Mouse (Mus musculus): ENCODE measurements around the gene Sirt7. TPM values are rescaled to one million over a fixed set of nuclear protein-coding genes. Genes with fewer than 3 reads are reported as not detected.

The Sirt7 gene
- 11.3 and 14.0 TPM in 2 replicates for polyA plus RNA-seq (2015; fragmentation: Nextera tagmentation; extraction: Ambion mirVana)

DNA sequence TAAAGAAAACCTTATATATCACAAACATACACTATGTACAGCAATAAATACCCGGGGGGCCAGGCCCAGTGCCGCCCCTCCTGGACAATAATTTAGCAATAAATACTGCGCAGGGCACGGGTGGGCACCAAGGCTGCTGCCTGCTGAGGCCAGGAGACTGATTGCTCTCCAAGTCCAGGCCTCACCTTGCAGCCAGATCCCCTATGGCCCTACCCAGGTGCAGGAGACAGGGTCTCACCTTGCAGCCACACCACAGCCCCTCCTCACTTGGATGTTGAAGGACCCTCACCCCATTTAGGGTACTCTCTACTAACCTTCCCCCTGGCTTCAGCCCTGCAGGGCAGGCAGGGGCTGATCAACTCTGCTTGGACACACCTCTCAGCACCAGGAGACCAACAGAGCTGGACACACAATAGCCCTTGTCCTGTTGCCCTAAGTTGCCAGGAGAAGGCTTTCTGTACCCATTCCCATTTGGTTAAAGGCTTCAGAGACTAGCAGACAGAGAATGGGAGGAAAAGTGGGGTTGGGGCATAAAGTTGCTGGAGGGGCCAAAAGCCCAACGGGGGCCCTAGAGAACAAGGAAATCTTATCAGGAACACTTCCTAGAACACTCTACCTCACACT lies at the start of gene Sirt7:
Sirt7 (minus strand) TSS at position 89 of the 624 bp plus-strand sequence.

GRCm38 (mm10) chr11:120672687-120673593 lies 47.9 kb upstream of the Sirt7 start, which contains the start of gene Aspscr1:
Aspscr1 (plus strand) TSS chr11:120672973.

DNA sequence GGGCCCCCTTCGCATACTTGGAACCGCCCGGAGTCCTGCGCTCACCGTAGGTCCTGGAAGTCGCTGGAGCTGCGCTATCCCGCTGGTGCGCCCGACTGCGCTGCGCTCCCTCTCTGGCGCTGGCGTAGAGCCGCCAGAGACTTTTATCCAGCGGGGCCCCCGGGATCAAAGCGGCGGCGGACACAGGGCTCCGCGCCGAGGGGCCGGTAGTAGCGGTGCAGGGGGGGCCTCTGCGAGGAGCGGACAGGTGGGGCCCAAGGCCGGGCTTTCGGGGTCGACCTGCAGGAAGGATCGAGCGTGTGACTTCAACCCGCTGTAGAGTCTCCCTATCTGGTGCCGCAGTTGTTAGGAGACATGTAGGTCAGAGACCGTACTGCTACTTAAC lies 36.0 kb upstream of the Sirt7 start, which contains the start of gene Notum:
Notum (minus strand) TSS at position 100 of the 385 bp plus-strand sequence.

GRCm38 (mm10) chr11:120648001-120648476 lies 23.0 kb upstream of the Sirt7 start, which contains the start of gene Myadml2:
Myadml2 (minus strand) TSS chr11:120648158.

DNA sequence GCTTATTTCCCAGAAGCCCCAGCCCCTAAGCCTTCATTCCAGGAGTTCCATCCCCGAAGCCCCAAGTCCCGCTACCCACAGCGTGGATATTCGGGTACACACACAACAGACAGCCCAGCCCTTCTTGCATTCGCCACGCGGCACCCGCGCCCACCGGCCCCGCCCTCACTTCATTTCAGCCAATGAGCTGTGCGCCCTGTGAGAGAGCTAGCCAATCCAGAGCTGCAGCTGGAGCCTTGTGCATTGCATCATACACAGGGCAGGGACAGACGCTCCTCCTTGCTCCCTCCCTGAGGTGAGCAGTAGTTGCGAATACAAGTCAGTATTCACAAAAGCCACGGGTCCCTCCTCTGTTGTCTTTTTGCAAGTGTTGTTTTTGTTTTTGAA lies 18.6 kb upstream of the Sirt7 start, which contains the start of gene Pycr1:
Pycr1 (minus strand) TSS at position 169 of the 387 bp plus-strand sequence.

GRCm38 (mm10) chr11:120633520-120634343 lies 8.7 kb upstream of the Sirt7 start, which contains the start of gene Mafg:
Mafg (minus strand) TSS chr11:120633600.

GRCm38 (mm10) chr11:120617519-120618112 lies 7.4 kb downstream of the Sirt7 start, which contains the start of gene Pcyt2:
Pcyt2 (minus strand) TSS chr11:120617936.

DNA sequence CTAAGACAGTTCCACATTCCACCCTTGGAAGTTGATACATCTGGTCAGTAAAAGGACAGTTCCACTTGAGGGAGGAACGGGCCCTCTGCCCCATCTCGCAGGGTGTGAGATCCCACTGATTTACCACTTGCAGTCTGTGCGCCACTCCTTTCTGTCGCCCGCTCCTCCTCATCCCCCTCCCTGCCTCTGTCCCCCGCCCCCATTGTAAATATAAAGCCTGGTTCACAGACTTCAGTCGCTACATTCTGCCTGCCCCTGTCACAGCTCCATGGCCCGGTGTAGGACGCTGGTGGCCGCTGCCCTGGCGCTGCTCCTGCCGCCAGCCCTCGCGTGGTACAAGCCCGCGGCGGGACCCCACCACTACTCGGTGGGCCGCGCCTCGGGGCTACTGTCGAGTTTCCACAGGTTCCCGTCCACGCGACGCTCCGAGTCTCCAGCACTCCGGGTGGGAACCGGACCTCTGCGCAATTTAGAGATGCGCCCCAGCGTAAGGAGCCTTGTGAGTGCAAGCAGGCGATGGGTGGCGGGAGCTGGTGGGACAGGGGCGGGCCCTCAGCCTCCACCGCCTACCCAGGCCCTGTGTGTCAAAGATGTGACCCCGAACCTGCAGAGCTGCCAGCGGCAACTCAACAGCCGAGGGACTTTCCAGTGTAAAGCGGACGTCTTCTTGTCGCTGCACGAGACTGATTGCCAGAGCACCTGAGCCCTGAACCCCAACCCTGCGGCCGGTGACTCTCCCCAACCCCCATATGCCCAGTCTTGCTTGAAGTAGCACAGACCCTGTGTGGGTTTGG lies 16.6 kb downstream of the Sirt7 start, which contains the start of gene Npb:
Npb (plus strand) TSS at position 237 of the 794 bp plus-strand sequence.

DNA sequence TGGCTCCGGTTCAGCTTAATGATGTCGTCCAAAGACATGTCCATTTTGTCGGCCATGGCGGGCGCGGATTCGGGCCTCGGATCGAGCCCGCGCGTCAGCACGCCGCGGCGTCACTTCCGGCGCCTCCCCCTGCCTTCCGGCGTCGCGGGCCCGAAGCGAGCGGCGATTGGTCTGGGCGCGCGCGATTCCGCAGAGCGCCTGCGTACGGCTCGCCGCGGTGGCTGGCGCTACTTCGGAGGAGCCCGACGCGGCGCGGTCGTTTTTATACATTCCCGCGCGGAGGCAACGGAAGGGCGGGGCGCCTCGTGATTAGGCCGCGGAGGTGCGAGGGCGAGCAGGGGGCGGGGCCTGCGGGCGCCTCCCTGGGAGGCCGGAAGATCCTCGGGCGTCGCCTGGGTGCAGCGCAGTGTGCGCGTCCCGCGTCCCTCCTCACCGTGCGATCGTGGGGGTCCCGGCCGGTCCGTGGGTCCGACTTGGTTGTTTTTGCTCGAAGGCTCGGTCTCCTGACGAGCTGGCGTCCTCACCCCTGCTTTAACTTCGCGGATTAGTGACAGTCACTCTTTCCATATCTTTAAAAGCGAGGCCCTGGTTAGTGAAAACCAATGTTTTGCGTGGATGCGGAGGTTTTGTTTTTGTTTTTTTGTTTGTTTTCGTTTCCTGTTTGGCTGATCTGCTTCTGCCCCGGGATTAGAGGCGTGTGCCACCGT lies 26.6 kb downstream of the Sirt7 start, which contains the start of the genes Alyref and Anapc11:
Alyref (minus strand) TSS at position 83 of the 707 bp plus-strand sequence.
Anapc11 (plus strand) TSS at position 139 of the 707 bp plus-strand sequence.

DNA sequence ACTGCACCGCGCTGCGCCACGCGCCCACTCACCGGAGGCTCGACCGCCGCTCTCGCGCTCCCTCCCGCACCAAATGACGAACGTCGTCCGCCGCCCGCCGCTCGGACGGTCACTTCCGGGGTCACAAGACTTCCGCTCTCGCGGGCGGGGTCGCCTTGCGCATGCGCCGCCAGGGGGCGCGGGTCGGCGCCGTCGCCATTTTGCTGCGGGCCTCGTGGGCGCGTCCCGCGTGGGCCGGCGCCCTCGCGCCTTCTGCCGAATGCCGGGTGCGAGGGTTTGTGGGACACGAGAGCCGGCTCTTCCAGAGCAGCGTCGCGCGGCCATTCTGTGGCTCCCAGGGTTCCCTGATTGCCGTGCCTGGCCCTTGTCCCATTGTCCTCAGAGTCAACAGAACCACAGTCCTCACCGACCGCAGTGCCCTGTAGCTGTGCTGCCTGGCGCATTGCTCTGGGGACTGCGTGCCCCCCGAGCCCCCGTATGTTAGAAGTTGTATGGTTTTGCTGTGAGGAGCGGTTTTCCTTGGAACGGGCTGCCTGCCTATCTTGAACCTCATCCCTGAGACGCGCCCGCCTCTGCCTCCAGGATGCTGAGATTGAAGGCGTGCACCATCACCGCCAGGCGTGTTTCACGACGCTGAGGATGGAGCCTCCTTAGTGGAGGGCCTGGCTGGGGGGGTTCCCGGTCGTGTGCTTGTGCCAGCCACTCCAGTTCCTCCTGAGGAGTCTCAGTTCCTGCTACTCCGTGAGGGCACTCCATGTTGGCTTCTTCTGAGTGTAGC lies 43.4 kb downstream of the Sirt7 start, which contains the start of gene Arhgdia:
Arhgdia (minus strand) TSS at position 135 of the 778 bp plus-strand sequence.

DNA sequence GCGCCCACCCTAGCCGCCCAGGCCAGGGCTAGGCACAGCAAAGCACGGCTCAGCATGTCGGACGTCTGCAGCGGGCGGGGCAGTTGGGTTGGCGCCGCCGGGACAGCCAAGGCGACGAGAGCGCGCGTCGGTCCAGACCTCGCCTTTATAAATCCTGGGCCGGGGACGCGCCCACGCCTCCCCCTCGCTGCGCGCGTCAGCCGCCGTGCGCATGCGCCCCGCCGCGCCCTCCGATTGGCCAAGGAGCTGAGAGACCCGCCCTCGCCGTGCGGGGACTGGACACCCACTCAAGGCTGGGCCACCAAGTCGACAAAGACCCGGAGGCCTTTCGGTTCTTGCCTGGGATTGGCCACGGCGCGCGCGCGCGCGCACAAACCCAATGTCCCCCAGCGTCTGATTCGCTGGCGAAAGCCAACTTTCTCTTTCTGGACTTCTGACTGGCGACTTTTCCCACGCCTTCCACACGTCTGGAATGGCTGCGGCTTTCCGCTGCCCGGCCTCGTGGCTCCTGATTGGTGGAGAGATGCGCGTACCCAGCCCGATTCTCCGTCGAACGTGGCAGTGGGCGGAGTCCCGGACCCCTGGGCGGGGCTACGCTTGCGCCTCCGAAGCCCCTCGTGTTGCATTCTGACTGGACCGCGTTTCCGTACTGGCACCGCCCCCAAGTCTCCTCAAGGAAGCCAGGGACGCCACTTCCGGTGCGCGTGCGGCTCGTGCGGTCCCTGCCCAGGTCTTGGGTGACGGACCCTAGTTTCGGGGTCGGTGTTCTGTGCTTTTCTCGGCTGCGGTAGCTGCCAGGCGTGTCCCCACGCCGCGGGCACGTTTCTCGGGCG lies 52.1 kb downstream of the Sirt7 start, which contains the start of gene P4hb:
P4hb (minus strand) TSS at position 502 of the 833 bp plus-strand sequence.

Small RNA genes lying within 50 kb of the gene (microRNA-seq; reads per million reads assigned to microRNA genes)
- gene Mir6936: 0.20 to 0.42 reads per million in 2 experiments

Other genes with a start within 250 kb of the Sirt7 start
- gene Faap100, start 246.5 kb downstream of the Sirt7 start, polyA plus RNA-seq (2015; fragmentation: Nextera tagmentation; extraction: Ambion mirVana): 13.6 and 17.9 TPM in 2 replicates
- 26.1 and 28.5 TPM in 2 replicates for gene Nploc4, start 187.5 kb downstream of the Sirt7 start, polyA plus RNA-seq (2015; fragmentation: Nextera tagmentation; extraction: Ambion mirVana)
- gene Tspan10, start 182.6 kb downstream of the Sirt7 start, polyA plus RNA-seq (2015; fragmentation: Nextera tagmentation; extraction: Ambion mirVana): 0.07 TPM in 1 of 2 replicates, not detected in the other
- 0.32 and 0.35 TPM in 2 replicates for gene Pde6g, start 171.7 kb downstream of the Sirt7 start, polyA plus RNA-seq (2015; fragmentation: Nextera tagmentation; extraction: Ambion mirVana)
- gene Oxld1, start 167.2 kb downstream of the Sirt7 start, polyA plus RNA-seq (2015; fragmentation: Nextera tagmentation; extraction: Ambion mirVana): 40.3 and 48.5 TPM in 2 replicates
- 8.1 and 8.7 TPM in 2 replicates for gene Ccdc137, start 167.1 kb downstream of the Sirt7 start, polyA plus RNA-seq (2015; fragmentation: Nextera tagmentation; extraction: Ambion mirVana)
- 28.0 and 33.5 TPM in 2 replicates for gene Arl16, start 157.6 kb downstream of the Sirt7 start, polyA plus RNA-seq (2015; fragmentation: Nextera tagmentation; extraction: Ambion mirVana)
- 191 and 195 TPM in 2 replicates for gene Mrpl12, start 140.6 kb downstream of the Sirt7 start, polyA plus RNA-seq (2015; fragmentation: Nextera tagmentation; extraction: Ambion mirVana)
- 15.4 and 38.7 TPM in 2 replicates for gene Slc25a10, start 133.4 kb downstream of the Sirt7 start, polyA plus RNA-seq (2015; fragmentation: Nextera tagmentation; extraction: Ambion mirVana)
- gene Gcgr, start 94.5 kb downstream of the Sirt7 start, polyA plus RNA-seq (2015; fragmentation: Nextera tagmentation; extraction: Ambion mirVana): 0.17 and 0.27 TPM in 2 replicates
- 123 and 145 TPM in 2 replicates for gene Mcrip1, start 75.5 kb downstream of the Sirt7 start, polyA plus RNA-seq (2015; fragmentation: Nextera tagmentation; extraction: Ambion mirVana)
- 121 and 146 TPM in 2 replicates for gene Ppp1r27, start 74.1 kb downstream of the Sirt7 start, polyA plus RNA-seq (2015; fragmentation: Nextera tagmentation; extraction: Ambion mirVana)
- 311 and 389 TPM in 2 replicates for gene P4hb, start 52.0 kb downstream of the Sirt7 start, polyA plus RNA-seq (2015; fragmentation: Nextera tagmentation; extraction: Ambion mirVana)
- 252 and 323 TPM in 2 replicates for gene Arhgdia, start 43.6 kb downstream of the Sirt7 start, polyA plus RNA-seq (2015; fragmentation: Nextera tagmentation; extraction: Ambion mirVana)
- gene Alyref, start 26.9 kb downstream of the Sirt7 start, polyA plus RNA-seq (2015; fragmentation: Nextera tagmentation; extraction: Ambion mirVana): 130 and 181 TPM in 2 replicates
- gene Anapc11, start 26.8 kb downstream of the Sirt7 start, polyA plus RNA-seq (2015; fragmentation: Nextera tagmentation; extraction: Ambion mirVana): 109 and 118 TPM in 2 replicates
- gene Npb, start 16.8 kb downstream of the Sirt7 start, polyA plus RNA-seq (2015; fragmentation: Nextera tagmentation; extraction: Ambion mirVana): 1.2 and 2.0 TPM in 2 replicates
- gene Pcyt2, start 7.3 kb downstream of the Sirt7 start, polyA plus RNA-seq (2015; fragmentation: Nextera tagmentation; extraction: Ambion mirVana): 35.3 and 46.1 TPM in 2 replicates
- gene Mafg, start 8.4 kb upstream of the Sirt7 start, polyA plus RNA-seq (2015; fragmentation: Nextera tagmentation; extraction: Ambion mirVana): 22.0 TPM in 2 replicates
- 24.8 and 35.6 TPM in 2 replicates for gene Pycr1, start 18.5 kb upstream of the Sirt7 start, polyA plus RNA-seq (2015; fragmentation: Nextera tagmentation; extraction: Ambion mirVana)
- gene Myadml2, start 22.9 kb upstream of the Sirt7 start, polyA plus RNA-seq (2015; fragmentation: Nextera tagmentation; extraction: Ambion mirVana): 73.4 and 83.9 TPM in 2 replicates
- gene Notum, start 35.9 kb upstream of the Sirt7 start, polyA plus RNA-seq (2015; fragmentation: Nextera tagmentation; extraction: Ambion mirVana): 1.9 and 3.8 TPM in 2 replicates
- 63.0 and 64.1 TPM in 2 replicates for gene Aspscr1, start 47.7 kb upstream of the Sirt7 start, polyA plus RNA-seq (2015; fragmentation: Nextera tagmentation; extraction: Ambion mirVana)
- gene Cenpx, start 88.5 kb upstream of the Sirt7 start, polyA plus RNA-seq (2015; fragmentation: Nextera tagmentation; extraction: Ambion mirVana): 105 and 106 TPM in 2 replicates
- gene Lrrc45, start 88.7 kb upstream of the Sirt7 start, polyA plus RNA-seq (2015; fragmentation: Nextera tagmentation; extraction: Ambion mirVana): 12.6 and 14.1 TPM in 2 replicates
- 2.7 and 4.5 TPM in 2 replicates for gene Rac3, start 96.2 kb upstream of the Sirt7 start, polyA plus RNA-seq (2015; fragmentation: Nextera tagmentation; extraction: Ambion mirVana)
- 7.3 and 17.3 TPM in 2 replicates for gene Dcxr, start 102.0 kb upstream of the Sirt7 start, polyA plus RNA-seq (2015; fragmentation: Nextera tagmentation; extraction: Ambion mirVana)
- gene Cbr2, start 106.9 kb upstream of the Sirt7 start, polyA plus RNA-seq (2015; fragmentation: Nextera tagmentation; extraction: Ambion mirVana): 10.2 and 19.5 TPM in 2 replicates
- gene Hmga1b, start 137.6 kb upstream of the Sirt7 start, polyA plus RNA-seq (2015; fragmentation: Nextera tagmentation; extraction: Ambion mirVana): 1.5 TPM in 2 replicates
- gene Rfng, start 159.0 kb upstream of the Sirt7 start, polyA plus RNA-seq (2015; fragmentation: Nextera tagmentation; extraction: Ambion mirVana): 10.9 and 13.1 TPM in 2 replicates
- gene Gps1, start 159.0 kb upstream of the Sirt7 start, polyA plus RNA-seq (2015; fragmentation: Nextera tagmentation; extraction: Ambion mirVana): 87.6 and 93.4 TPM in 2 replicates
- 35.4 and 37.5 TPM in 2 replicates for gene Dus1l, start 171.2 kb upstream of the Sirt7 start, polyA plus RNA-seq (2015; fragmentation: Nextera tagmentation; extraction: Ambion mirVana)
- 6.1 and 13.5 TPM in 2 replicates for gene Fasn, start 199.3 kb upstream of the Sirt7 start, polyA plus RNA-seq (2015; fragmentation: Nextera tagmentation; extraction: Ambion mirVana)

Data from skeletal muscle tissue, postnatal 0 days (tissue).